Mouse (Mus musculus) liver, postnatal 0 days (tissue): ENCODE data around the gene Brat1.

Source experiments
- CTCF ChIP-seq: sonication (generic); IDR thresholded peaks from 2 replicates; pipeline ENCODE4 v1.5.1; 2016; ENCODE audit warnings: antibody characterized with exemption, low read depth
- EP300 ChIP-seq: IDR thresholded peaks from 2 replicates; pipeline ENCODE4 v1.6.1; 2016; ENCODE audit warnings: antibody characterized with exemption, low read depth, mild to moderate bottlenecking

DNA sequence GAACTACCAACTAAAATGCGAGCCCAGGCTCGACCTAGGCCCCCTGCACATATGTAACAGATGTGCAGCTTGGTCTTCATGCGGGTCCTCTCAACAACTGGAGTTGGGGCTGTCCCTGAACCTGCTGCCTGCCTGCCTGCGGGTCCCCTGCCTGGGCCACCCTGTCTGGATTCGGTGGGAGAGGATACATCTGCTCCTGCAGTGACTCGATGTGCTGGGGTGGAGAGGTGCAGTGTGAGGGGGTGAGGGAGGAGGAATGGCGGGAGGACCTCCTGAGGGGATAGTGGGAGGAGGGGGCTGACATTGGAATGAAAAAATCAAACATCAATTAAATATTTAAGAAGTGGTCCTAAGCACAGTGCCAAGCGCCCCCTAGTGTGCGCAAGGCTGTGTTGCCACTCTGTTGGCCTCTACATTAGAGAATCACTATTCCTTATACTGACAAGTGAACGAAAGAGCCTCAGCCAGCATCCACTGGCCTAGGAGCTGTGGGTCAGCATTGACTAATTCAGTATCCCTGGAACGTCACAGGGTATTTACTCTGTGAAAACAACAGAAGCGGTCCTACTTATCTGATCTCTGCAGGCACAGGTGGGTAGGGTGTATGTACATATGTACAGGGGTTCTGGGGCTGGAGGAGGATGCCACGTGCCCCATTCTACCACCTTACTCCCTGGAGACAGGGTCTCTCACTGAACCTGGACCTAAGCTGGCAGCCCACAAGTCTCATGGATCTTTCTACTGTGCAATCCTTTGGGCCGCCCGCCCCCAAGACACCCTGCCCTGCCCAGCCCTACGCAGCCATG, 20.3 kb upstream of the Brat1 start:
- TF ChIP-seq EP300, result no peak
- peak; percentile 79 for TF ChIP-seq CTCF
